Mouse (Mus musculus) R1 (cell line): ENCODE measurements at regions not wholly inside any gene's neighbourhood (a gene's known extent, or its start where the extent isn't known, plus 50 kb on each side); places are given as distances from the start of the nearest gene placed in this dataset.
"Not testable (repeated sequence)": the region's sequence is repeated elsewhere in the genome, so short reads cannot be mapped to it uniquely, and the experiment has no call there.

Experiments used
- DNase-seq: peaks from one replicate; pipeline ENCODE4 v3.0.0-alpha.2; 2018; ENCODE audit warnings: low read depth, low spot score

- DNase-seq = no peak
Measured at GRCm38 (mm10) chr8:126833471-126834453, 111.9 kb downstream of the Tomm20 start.

DNA sequence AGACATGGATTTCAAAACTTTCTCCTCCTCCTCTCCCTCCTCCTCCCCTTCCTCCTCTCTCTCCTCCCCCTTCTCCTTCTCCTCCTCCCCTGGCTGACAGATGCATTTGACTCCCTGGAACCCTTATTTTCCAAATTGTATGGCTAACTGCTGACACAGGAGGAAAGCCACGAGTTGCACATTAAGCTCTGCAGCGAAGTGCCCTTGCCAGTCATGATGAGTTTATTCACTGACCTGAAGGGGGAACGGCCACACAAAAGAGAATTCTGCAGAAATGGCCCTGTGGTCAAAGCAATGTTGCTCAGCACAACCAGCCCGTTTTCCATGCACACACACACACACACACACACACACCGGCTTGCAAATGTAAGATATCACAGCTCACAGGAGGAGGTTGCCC lies 112.6 kb downstream of the Tomm20 start:
- DNase-seq = no peak

GRCm38 (mm10) chr8:126832163-126832978 lies 113.3 kb downstream of the Tomm20 start:
- DNase-seq = no peak

DNA sequence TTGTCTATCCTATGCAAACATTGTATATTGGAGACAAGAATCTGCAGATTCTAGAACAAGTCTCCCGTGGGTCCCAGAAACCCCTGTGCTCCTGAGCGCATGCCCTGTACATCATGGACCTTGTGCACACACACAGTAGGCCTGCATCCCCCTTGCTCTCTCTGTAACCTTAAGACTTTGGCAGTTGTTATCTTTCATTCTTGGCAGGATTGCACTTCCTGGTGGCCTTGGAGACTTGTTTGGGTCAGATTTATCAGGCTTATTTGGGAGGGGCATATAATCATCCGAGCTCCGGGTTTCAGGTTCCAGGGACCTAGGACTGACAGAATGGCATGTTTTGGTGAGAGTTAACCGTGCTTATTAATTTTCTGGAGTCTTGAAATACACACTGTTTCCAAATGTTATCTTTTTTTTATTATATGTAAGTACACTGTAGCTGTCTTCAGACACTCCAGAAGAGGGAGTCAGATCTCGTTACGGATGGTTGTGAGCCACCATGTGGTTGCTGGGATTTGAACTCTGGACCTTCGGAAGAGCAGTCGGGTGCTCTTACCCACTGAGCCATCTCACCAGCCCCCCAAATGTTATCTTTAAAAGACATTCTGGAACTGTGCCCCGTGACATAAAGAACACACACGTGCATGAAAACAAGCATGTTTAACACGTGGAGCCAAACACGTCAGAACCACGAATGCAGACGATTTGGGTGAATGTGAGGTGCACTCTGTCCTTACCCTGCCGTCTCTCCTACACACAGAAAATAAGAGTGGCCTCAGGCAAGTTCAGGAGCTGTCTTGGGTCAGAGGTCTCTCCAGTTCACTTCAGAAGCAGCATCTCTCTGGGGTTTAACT lies 114.1 kb downstream of the Tomm20 start:
- DNase-seq = no peak

DNA sequence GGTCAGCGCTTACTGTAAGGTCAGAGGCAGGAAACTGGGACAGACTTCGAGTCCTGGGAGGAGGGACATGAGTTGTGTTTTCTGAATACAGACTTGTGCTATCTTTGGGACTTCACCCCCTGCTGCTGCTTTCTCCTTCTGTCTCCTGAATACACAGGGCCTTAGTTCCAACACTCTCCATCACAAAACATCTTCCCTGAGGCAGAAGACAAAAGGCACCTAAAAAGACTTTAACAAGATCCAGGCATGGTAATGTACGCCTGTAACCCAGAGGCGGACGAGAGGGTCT lies 115.5 kb downstream of the Tomm20 start:
- peak; percentile 79 for DNase-seq

- DNase-seq = no peak
Measured at GRCm38 (mm10) chr8:126829376-126830241, 116.0 kb downstream of the Tomm20 start.

- DNase-seq = no peak
Measured at GRCm38 (mm10) chr8:126827681-126828383, 117.8 kb downstream of the Tomm20 start.

DNA sequence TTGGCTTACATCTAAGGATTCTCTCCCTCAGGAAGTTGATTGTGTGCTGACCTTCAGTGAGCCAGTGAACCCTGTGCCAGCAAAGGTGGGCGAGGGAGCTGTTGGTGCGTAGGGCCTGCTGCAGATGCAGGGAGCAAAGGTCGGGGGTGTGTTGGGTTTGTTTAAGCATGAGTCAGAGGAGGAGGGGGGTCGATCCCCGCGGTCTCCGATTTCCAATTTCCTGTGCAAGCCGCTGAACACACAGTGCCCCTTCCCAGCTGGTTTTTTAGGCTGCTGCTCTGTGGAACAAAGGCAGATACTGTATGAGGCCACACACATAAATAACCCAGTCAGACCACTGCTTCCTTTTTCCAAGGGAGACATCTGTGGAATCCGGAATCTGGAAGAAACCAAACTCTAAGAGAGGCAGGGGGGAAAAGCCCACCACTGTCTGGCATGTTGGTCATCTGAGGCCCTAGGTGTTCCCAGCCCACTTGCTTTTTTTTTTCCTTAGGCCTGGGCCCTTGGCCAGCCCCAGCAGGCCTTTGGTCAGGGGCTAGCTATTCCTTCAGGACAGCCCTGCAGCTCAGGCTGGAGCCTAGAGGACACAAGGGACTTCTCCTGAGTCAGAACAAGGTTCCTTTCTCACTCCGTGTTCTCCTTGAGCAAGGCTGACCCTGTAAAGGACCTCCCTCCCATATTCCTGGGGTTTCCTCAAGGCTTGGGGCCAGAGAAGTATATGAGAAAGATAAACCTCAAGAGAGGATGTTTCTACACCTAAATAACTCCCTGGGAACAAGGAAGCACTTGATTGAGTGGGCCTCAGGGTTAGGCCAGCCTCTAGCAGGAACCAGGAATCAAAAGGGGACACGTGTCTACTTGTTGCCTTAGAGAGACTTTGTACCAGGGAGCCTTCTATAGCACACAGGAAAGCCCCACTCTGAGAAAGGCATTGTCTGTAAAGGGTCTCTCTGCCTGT lies 119.0 kb downstream of the Tomm20 start:
- peak; percentile 87 for DNase-seq

DNA sequence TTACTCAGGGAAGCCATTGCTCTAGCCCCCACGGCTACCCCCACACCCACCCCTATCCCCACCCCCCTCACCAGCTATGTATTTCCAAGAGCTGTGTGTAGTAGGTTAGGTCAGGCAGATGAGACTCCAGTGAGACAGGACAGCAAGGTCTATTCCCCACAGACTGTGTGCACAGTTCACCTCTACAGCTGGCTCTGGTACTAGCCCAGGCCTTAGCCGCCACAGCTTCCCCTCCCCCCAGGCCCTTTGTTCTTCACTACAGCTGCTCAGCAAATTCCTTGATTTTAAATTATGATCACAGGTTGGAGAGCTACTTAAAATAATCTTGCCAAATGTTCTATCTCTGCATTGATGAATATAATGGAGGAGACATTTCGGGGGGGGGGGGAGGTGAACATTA lies 119.8 kb downstream of the Tomm20 start:
- DNase-seq = peak; percentile 75

DNA sequence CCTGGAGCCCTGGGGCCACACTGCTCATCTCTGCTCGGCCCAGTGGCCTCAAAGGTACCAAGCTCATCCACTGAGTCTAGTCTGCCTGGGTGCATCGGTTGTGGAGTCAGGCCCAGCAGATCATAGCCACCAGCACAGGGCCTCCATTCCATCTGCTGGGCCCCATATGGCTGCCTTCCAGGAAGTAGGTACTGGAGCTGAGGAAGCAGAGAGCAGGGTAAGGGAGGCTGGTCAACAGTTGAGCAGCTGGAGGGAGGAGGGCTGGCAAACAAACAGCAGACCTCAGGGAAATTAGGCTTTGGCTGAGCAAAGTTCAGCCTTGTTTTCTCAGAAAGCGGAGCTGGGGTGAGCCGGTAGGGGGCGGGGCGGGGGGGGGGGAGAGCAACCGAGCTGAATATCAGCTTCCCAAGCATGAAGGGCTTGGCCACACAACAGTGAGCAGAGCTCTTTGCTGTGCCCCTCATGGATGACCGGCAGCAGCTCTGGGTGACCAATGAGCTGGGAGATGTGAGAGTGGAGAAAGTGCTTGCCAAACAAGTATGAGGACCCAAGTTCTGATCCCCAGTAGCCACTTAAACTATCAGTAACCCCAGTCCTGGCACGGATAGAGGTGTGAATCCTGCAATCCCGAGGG lies 121.0 kb downstream of the Tomm20 start:
- peak; percentile 29 for DNase-seq

DNA sequence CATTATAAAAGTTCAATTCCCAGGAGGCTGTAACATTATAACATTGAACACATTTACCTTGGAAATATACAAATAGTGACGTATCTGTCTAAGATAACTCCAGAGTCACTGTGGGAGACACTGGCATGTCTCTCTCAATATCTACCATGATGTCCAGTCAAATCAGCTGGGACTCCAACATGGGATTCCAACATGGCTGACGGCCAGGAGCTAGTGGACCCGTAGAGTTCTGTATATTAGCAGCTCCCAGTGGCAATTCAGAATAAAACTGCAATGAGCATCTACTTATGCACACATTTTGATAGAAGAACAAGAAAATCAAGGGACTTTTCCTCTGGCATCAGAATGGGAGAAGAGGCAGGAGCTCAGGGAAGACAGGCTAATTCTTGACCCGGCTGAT lies 123.4 kb downstream of the Tomm20 start:
- no peak for DNase-seq

DNA sequence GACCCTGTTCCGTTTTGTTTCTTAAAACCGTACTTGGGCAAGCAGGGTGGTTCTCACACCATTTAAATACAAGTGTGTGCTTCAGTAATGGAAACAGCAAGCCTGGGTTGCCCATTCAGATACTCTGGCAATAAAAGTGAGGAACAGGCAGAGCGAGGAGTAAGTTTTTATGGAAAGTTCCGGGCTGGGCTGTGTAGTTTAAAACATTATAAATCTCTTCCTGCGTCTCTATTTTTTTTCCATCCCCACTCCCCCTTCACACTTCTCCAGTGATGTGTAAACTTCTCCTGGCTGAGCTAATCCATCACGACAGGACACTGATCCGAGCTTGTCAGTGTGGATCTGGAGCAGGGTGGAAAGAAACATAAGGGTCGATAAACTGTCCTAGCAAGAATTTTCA lies 124.4 kb downstream of the Tomm20 start:
- no peak for DNase-seq

DNA sequence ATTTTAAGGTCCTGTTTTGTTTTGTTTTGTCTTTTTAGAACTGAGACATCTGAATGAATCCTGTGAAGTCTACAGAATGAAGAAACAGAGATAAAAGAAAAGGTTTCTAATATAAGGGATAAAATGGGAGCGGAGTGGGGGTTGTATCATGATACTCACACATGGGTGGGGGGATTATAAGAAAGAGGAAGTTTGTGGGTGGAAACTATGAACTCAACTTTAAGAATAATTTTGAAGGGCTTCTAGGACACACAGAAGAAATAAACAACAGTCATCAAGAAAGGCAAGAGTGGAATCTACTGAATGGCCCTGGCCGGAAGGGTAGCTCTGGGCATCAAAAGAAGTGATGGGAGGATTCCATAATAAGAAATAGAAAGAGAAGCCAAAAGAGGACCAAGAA lies 125.1 kb downstream of the Tomm20 start:
- no peak for DNase-seq

- DNase-seq = no peak
Measured at GRCm38 (mm10) chr8:126819261-126819660, 126.4 kb downstream of the Tomm20 start.

DNA sequence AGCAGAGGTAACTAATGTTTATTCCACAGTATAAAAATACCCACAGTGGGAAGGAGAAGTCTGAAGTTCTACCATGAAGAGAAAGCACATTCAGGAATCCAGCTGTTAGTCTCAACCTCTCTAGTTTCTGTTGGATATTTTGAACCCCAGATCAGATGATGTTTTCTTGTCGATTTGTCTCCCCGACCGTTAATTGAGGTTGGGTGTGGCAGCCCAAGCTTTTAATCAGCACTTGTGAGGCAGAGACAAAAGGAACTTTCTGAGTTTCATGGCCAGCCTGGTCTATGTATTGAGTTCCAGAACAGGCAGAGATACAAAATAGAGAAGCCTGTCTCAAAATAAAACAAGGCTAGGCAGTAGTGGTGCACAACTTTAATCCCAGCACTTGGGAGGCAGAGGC lies 129.5 kb downstream of the Tomm20 start:
- DNase-seq = no peak

DNA sequence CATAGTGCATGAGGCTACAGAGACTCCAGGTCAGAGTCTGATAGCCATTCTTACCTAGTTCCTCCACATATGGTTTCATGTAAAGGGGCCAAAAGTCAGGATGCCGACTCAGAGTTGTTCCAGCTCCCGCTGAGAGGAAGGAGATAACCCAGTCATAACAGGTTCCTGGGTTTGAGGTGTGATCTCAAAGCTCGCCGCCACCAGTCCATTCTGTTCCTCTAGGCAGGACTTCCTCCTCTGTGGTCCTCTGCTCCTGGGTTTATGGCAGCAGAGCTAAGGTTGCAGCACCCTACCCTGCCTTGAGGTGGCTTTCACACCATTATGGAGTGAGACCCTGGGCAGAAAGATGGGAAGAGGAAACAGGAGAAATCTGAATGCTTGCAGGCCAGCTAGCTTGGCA lies 131.2 kb downstream of the Tomm20 start:
- no peak for DNase-seq

DNA sequence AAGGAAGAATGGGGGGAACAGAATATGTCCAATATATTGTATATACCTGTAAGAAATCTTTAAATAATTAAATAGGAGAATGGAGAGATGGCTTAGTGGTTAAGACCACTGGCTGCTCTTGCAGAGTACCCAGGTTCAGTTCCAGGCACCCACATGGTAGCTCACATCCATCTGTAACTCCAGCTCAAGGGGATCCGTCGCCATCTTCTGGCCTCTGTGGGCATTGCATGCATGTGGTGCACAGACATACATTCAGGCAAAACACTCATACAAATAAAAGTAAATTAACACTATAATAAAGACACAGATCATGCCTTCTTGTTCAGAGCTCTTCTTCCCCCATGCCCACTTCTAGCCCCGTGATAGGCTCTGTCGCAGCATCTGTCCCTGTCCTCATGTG lies 132.0 kb downstream of the Tomm20 start:
- DNase-seq = peak; percentile 53

DNA sequence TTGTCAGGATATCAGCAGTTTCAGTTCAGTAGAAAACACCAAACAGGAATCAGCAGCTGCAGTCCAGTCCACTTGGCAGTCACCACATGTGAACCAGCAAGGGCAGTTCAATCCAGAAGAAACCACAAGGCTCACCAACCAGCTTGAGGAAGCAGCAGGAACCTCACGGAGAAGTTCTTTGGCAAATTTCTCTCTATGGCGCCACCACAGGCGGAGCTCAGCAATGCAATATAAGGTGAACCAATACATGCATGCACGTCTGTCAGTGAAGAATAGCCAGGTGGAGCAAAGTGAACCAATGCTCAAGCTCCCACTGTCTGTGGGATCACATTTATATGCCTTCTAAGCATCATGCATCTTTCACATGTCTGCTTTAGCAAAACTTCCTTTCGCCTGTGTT lies 132.9 kb downstream of the Tomm20 start:
- DNase-seq = peak; percentile 76

DNA sequence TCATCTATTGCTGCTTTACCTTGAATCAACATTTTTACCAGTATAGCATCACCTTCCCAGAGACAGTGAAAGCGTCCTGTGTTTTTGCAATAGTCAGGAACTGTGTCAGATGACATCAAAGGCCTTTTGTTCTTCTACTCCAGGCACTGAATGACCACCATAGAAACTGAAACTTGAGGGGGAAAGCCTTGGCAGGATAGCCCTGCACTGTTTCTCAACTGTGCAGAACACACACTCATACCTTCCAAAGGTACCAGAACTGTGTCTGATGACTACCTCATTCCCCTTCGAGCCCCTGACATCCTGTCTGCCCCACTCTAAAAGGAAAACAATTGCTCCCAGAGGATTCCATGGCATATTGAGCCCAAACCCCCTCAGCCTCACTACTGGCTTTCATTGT lies 134.3 kb downstream of the Tomm20 start:
- not testable (repeated sequence) for DNase-seq
